Mouse (Mus musculus): ENCODE results near the gene Rnd1.

Gene Rnd1

GRCm38 (mm10) chr15:98680660-98681059, 3.4 kb upstream of the Rnd1 start:
- DNase-seq (ENCODE audit: extremely low spot score, low spot score) = no peak

GRCm38 (mm10) chr15:98677977-98678376, 716 bp upstream of the Rnd1 start:
- DNase-seq (ENCODE audit: extremely low spot score, low spot score) = no peak

GRCm38 (mm10) chr15:98676471-98676870, 790 bp downstream of the Rnd1 start:
- DNase-seq (ENCODE audit: extremely low spot score, low spot score) = peak; percentile 34

- DNase-seq (ENCODE audit: extremely low spot score, low spot score) = peak; percentile 35
Observed at GRCm38 (mm10) chr15:98675634-98676250, 1.5 kb downstream of the Rnd1 start.

GRCm38 (mm10) chr15:98674994-98675545, 2.2 kb downstream of the Rnd1 start:
- DNase-seq (ENCODE audit: extremely low spot score, low spot score) = no peak

GRCm38 (mm10) chr15:98674284-98674993, 2.8 kb downstream of the Rnd1 start:
- peak; percentile 31 for DNase-seq (ENCODE audit: extremely low spot score, low spot score)

- DNase-seq (ENCODE audit: extremely low spot score, low spot score) = no peak
Observed at GRCm38 (mm10) chr15:98673732-98674131, 3.5 kb downstream of the Rnd1 start.

- DNase-seq (ENCODE audit: extremely low spot score, low spot score) = no peak
Observed at GRCm38 (mm10) chr15:98672592-98672991, 4.7 kb downstream of the Rnd1 start.

GRCm38 (mm10) chr15:98664042-98664907, 13.0 kb downstream of the Rnd1 start:
- DNase-seq (ENCODE audit: extremely low spot score, low spot score) = no peak

GRCm38 (mm10) chr15:98662567-98663545, 14.4 kb downstream of the Rnd1 start, which contains the start of gene Ddx23:
Ddx23 (minus strand) TSS chr15:98662894.
- DNase-seq (ENCODE audit: extremely low spot score, low spot score) = peak; percentile 93

GRCm38 (mm10) chr15:98662198-98662566, 15.1 kb downstream of the Rnd1 start:
- no peak for DNase-seq (ENCODE audit: extremely low spot score, low spot score)

- DNase-seq (ENCODE audit: extremely low spot score, low spot score) = no peak
Observed at GRCm38 (mm10) chr15:98656982-98657751, 20.1 kb downstream of the Rnd1 start.

GRCm38 (mm10) chr15:98652174-98652573, 25.1 kb downstream of the Rnd1 start:
- DNase-seq (ENCODE audit: extremely low spot score, low spot score) = no peak

- DNase-seq (ENCODE audit: extremely low spot score, low spot score) = no peak
Observed at GRCm38 (mm10) chr15:98651431-98651830, 25.8 kb downstream of the Rnd1 start.

- no peak for DNase-seq (ENCODE audit: extremely low spot score, low spot score)
Observed at GRCm38 (mm10) chr15:98648071-98648470, 29.2 kb downstream of the Rnd1 start.

- no peak for DNase-seq (ENCODE audit: extremely low spot score, low spot score)
Observed at GRCm38 (mm10) chr15:98647308-98647707, 30.0 kb downstream of the Rnd1 start.

- no peak for DNase-seq (ENCODE audit: extremely low spot score, low spot score)
Observed at GRCm38 (mm10) chr15:98646737-98647136, 30.5 kb downstream of the Rnd1 start.

- DNase-seq (ENCODE audit: extremely low spot score, low spot score) = no peak
Observed at GRCm38 (mm10) chr15:98645057-98646026, 31.9 kb downstream of the Rnd1 start.

GRCm38 (mm10) chr15:98644406-98644805, 32.9 kb downstream of the Rnd1 start:
- no peak for DNase-seq (ENCODE audit: extremely low spot score, low spot score)
